In genomic region chr8:126988346-126989006, GRCm38 (mm10) we compare ENCODE assay signal across 16 mouse cellular contexts. TPM values are rescaled to one million over a fixed set of nuclear protein-coding genes. Genes with fewer than 3 reads are reported as not detected.
A peak's percentile ranks its signal among the peaks of the same experiment; 100 is the strongest.
DNase-seq lines count a peak whose midpoint lies in the region; ATAC-seq and TF ChIP-seq lines count a peak whose summit lies in the region.
"Had no signal": no experiment of that assay in that cellular context is flagged by ENCODE, and none has a peak within 500 bp of the region (broad histone marks: within the 10 kb centered on the region; RNA-seq: fewer than 3 reads in every experiment).

No protein-coding gene starts in this region.

- no peak overlapping the region for H3K27ac ChIP-seq in heart, embryonic 14.5 days (replicated peaks in 1 of 2; ENCODE audit: control insufficient read depth in 1 of 2, insufficient read depth in 1 of 2, low read depth in 2 of 2, low read length in 2 of 2)
- no peak overlapping the region for H3K27ac ChIP-seq in lung, embryonic 15.5 days
- H3K27ac ChIP-seq: forebrain, embryonic 13.5 days; midbrain, embryonic 10.5 days had no signal

- intact Hi-C loops in heart, postnatal 25 days (cut with DNase I), result loop anchor here (5.0 kb wide), 1 partner anchor 74 kb away; the partner anchor contains the start of gene Pard3

- peak overlapping the region; percentile 42 for H3K4me2 ChIP-seq in heart, embryonic 14.5 days (ENCODE audit: low read length)
- H3K4me2 ChIP-seq in lung, embryonic 15.5 days, result peak overlapping the region; percentile 18; the same call in 1 of the 2 replicates
- H3K4me2 ChIP-seq: forebrain, embryonic 13.5 days had no signal

- H3K4me3 ChIP-seq in heart, embryonic 14.5 days (ENCODE audit: control insufficient read depth in 1 of 2, insufficient read depth in 1 of 2, low read depth in 1 of 2, low read length in 2 of 2), result no peak overlapping the region
- no peak overlapping the region for H3K4me3 ChIP-seq in lung, embryonic 15.5 days
- H3K4me3 ChIP-seq: forebrain, embryonic 13.5 days; midbrain, embryonic 10.5 days had no signal

- WGBS in heart, embryonic 14.5 days, result 34% methylated on average over 16 of the region's 16 CpGs
- WGBS in lung, embryonic 15.5 days, result 42% methylated on average over 16 of the region's 16 CpGs

- 0 out of 4 replicates have a peak, but pooled peaks cover 0 to 13% of the 10 kb centered on the region in 2 experiments for H3K4me1 ChIP-seq in heart, embryonic 14.5 days (ENCODE audit: control insufficient read depth in 2 of 2, insufficient read depth in 2 of 2, low read length in 2 of 2)
- no peaks in the 10 kb centered on the region for H3K4me1 ChIP-seq in lung, embryonic 15.5 days
- H3K4me1 ChIP-seq: forebrain, embryonic 13.5 days; midbrain, embryonic 10.5 days had no signal

- H3K36me3 ChIP-seq in heart, embryonic 14.5 days (ENCODE audit: control insufficient read depth, insufficient read depth, low read length), result no peaks in the 10 kb centered on the region
- no peaks in the 10 kb centered on the region for H3K36me3 ChIP-seq in lung, embryonic 15.5 days
- H3K36me3 ChIP-seq: midbrain, embryonic 10.5 days had no signal

- peak; percentile 26 to 64 for DNase-seq in cerebellum, postnatal 14 days
- DNase-seq in cerebellum, adult 11-12 months, result no peak
- no peak for DNase-seq in heart, postnatal 25 days (ENCODE audit: low spot score)
- no peak for DNase-seq in lung, adult 18-20 months
- DNase-seq in brain, embryonic 14.5 days (ENCODE audit: low read depth), result peak; percentile 38
- DNase-seq in frontal cortex, postnatal 25 days (ENCODE audit: low spot score in 2 of 2), result no peak
- DNase-seq: cerebellum, adult 18-20 months; kidney, adult 11 months; kidney, postnatal 14 days; layer of hippocampus, adult 9-11 months; thymus, postnatal 4 days had no signal

- no peaks in the 10 kb centered on the region for H3K27me3 ChIP-seq in heart, embryonic 14.5 days (ENCODE audit: control insufficient read depth, insufficient read depth, low read length)
- H3K27me3 ChIP-seq in lung, embryonic 15.5 days, result peaks cover 4% of the 10 kb centered on the region; the same call in 1 of the 2 replicates

- H3K9ac ChIP-seq in heart, embryonic 14.5 days (ENCODE audit: low read length), result no peak overlapping the region
- no peak overlapping the region for H3K9ac ChIP-seq in lung, embryonic 15.5 days
- H3K9ac ChIP-seq: forebrain, embryonic 13.5 days had no signal

- no peak; the same call in 1 of the 2 replicates for ATAC-seq in heart, embryonic 14.5 days (ENCODE audit: insufficient number of reproducible peaks, insufficient read depth, low FRiP score, low read depth)
- no peak for ATAC-seq in lung, embryonic 15.5 days (ENCODE audit: borderline replicate concordance, extremely low read depth, low FRiP score, low TSS enrichment)
- ATAC-seq: forebrain, embryonic 13.5 days; Patski had no signal

- no peak for TF ChIP-seq POLR2A in brain, embryonic 14.5 days (IDR thresholded peaks at IDR 0.05; ENCODE audit: borderline replicate concordance, extremely low read depth, insufficient read depth, insufficient read length, poor library complexity, severe bottlenecking)

- TF ChIP-seq CTCF in brain, embryonic 14.5 days (IDR thresholded peaks at IDR 0.05; ENCODE audit: borderline replicate concordance, extremely low read depth, insufficient read depth, insufficient read length), result no peak

- no peaks in the 10 kb centered on the region for H3K9me3 ChIP-seq in heart, embryonic 14.5 days (ENCODE audit: control insufficient read depth, low read length)
- no peaks in the 10 kb centered on the region for H3K9me3 ChIP-seq in lung, embryonic 15.5 days
- H3K9me3 ChIP-seq: forebrain, embryonic 13.5 days; midbrain, embryonic 10.5 days had no signal

RNA-seq across cellular contexts. Expression of gene Rbm34, which starts 17.6 kb away (rescaled TPM):
- polyA plus RNA-seq in heart, embryonic 14.5 days (2014; fragmentation: Nextera tagmentation; extraction: Ambion mirVana), result 10.7 and 11.7 TPM in 2 replicates
- 1 to 10 TPM; 2.6 to 2.8 TPM for total RNA-seq in heart, postnatal 25 days (2021)
- 22.7 and 23.2 TPM in 2 replicates for polyA plus RNA-seq in lung, embryonic 15.5 days (2015; fragmentation: Nextera tagmentation; extraction: Ambion mirVana)
- polyA plus RNA-seq in brain, embryonic 14.5 days (2012; rRNA removed), result 8.4 and 13.0 TPM in 2 replicates

RNA-seq across cellular contexts. Expression of gene Tomm20, which starts 42.8 kb away (rescaled TPM):
- polyA plus RNA-seq in heart, embryonic 14.5 days (2014; fragmentation: Nextera tagmentation; extraction: Ambion mirVana), result 197 and 200 TPM in 2 replicates
- 10 to 100 TPM; 76.2 to 76.4 TPM for total RNA-seq in heart, postnatal 25 days (2021)
- polyA plus RNA-seq in lung, embryonic 15.5 days (2015; fragmentation: Nextera tagmentation; extraction: Ambion mirVana), result 208 TPM in 2 replicates
- 94.5 and 111 TPM in 2 replicates for polyA plus RNA-seq in brain, embryonic 14.5 days (2012; rRNA removed)

Comparison
In these comparisons a context has a peak if more than half of its experiments do, and no peak if none do; other contexts are left out.
1. DNase-seq: peak in cerebellum, postnatal 14 days (2 of 2) and brain, embryonic 14.5 days (single experiment); none in cerebellum, adult 11-12 months (single experiment), heart, postnatal 25 days (single experiment), lung, adult 18-20 months (0 of 2) and frontal cortex, postnatal 25 days (0 of 2).